Mouse (Mus musculus): Measurements from ENCODE around the gene Nop53.
A peak's percentile ranks its signal among the peaks of the same experiment; 100 is the strongest.

Gene Nop53

DNA sequence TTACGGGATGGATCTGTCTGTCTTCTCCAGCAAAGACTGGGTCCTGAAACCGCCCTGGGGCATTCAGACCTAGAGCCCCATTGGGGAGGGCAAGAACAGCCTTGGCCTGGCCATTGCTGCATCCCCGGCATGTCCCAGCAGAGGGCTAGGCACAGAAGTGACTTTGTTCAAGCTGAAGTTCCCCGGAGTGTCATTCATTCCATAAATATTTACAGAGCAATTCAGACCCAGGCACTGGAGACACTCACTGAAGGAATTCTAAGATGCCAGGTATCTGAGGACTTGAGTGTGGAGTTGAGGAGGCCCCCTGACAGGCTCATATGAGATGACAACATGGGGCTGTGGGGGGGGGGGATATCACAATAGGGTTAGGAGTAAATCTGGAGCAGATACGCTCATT, 10.3 kb upstream of the Nop53 start:
- peak in 1 of 2 experiments; percentile 1 for DNase-seq

GRCm38 (mm10) chr7:15955509-15955908, 9.6 kb upstream of the Nop53 start:
- DNase-seq = no peak

DNA sequence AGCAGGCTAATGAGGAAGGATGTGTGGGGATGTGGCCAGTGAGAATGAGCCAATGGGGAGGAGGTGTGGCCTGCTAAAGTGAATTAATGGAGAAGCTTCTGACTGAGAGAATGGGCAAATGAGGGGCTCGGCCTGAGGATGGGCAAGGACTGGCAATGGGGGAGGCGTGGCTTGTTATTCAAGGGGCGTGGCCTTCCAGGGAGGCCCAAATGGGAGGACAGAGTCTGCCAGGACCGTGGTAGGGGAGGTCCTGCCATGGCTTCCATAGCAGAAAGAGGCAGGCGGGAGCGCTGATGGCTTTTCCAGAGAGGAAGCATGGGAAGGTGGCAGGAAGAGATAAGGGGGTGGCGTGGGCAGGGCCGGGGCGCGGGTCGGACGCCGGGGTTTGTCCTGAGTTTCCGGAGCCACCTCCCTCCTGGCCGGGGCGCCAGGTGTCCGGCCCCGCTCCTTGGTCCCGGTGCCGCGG, 9.1 kb upstream of the Nop53 start:
- peak in 1 of 2 experiments; percentile 43 for DNase-seq

- peak in 1 of 2 experiments; percentile 2 for DNase-seq
Measured at GRCm38 (mm10) chr7:15954436-15954835, 8.6 kb upstream of the Nop53 start.

- peak in 1 of 2 experiments; percentile 3 for DNase-seq
Measured at GRCm38 (mm10) chr7:15953307-15954074, 7.6 kb upstream of the Nop53 start.

DNA sequence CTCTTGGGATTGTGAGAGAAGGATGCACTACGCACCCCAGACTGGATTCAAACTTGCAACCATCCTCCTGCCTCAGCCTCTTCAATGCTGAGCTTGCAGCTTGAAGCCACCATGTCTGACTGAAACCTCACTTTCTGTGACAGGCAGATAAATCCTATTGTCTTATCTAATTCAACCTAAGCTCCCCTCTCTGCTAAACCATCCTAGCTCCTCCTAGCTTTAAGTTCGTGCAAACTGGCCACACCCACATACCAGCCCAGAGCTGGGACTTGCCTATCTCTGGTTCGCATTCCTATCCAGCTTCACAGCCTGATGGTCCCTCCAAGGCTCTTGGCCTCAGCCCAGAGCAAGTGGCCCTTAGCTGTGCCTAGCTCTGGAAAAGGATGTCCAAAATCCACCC, 6.5 kb upstream of the Nop53 start:
- no peak for DNase-seq

DNA sequence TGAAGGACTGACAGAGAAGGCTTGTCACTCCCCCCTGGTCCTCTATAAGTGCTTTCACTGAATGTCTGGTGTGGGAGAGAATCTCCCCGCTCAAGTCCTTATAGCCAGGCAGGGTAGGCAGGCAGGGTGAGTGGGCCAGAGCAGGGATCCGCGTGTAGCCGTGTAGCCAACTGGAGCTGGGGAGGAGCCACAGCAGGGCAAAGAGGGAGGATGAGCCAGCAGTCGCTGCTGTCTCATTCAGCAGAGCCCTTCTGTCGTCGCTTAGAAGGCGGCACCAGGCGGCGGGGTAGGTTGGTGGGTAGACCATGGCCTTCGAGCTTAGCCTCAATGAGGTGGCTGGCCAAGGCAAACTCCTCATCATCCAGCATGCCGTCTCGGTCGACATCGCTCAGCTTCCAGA, 4.1 kb upstream of the Nop53 start:
- DNase-seq = no peak

DNA sequence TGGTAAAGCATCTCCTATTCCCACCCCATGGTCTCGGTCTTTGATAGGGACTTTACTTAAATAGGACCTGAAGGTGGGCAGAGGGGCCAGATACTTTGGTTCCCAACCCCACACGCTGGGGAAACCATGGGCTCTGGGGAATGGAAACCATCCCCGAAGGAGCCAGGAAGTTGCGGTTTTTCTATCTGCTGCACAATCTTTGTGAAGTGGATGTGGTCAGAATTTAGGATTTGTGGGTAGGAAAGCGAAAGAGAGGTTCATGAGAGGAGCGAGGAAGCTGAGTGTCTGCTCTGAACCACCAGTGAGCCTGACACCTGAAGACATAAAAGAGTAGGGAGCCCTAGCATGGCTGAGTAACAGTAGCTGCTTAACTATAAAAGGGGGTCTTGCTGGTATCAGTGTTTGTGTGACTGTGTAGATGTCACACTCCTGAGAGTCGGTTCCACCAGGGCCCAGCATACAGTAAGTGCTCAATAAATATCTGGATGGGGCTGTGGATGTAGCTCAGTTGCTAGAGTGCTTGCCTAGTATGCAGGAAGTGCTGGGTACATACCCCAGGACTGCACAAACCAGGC, 3.4 kb upstream of the Nop53 start:
- no peak for DNase-seq

DNA sequence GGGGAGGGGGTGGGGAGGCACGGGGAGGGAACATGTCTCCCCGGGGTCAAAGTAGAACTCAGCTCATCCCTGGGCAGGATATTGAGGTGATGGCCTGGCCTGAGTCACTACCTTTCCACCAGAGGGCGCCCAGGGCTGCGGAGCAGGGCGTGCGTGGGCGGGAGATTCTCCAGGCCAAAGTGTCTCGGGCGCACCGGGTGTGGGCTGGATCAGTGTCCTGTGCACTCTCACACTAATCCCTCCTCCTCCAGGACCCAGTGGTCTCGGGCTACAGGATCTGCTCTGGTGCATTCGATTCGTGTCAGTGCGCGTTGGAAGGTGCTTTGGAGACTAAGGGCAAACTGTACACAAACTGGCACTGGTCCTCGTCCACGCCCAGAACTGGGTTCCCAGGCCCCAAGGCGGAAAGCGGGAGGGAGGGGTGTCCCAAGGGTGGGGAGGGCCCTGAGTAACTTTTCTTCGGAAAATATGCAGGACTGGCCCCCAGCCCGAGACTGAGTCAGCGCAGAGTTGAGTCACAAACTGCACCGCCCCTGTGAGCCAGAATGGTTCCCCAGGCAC, 2.6 kb upstream of the Nop53 start:
- DNase-seq = peak; percentile 87 to 88

- DNase-seq = no peak
Measured at GRCm38 (mm10) chr7:15947653-15948260, 1.9 kb upstream of the Nop53 start.

GRCm38 (mm10) chr7:15945211-15945610, 663 bp downstream of the Nop53 start:
- peak; percentile 41 to 44 for DNase-seq

GRCm38 (mm10) chr7:15944311-15944710, 1.6 kb downstream of the Nop53 start:
- DNase-seq = no peak

- DNase-seq = no peak
Measured at GRCm38 (mm10) chr7:15938621-15939020, 7.3 kb downstream of the Nop53 start.

DNA sequence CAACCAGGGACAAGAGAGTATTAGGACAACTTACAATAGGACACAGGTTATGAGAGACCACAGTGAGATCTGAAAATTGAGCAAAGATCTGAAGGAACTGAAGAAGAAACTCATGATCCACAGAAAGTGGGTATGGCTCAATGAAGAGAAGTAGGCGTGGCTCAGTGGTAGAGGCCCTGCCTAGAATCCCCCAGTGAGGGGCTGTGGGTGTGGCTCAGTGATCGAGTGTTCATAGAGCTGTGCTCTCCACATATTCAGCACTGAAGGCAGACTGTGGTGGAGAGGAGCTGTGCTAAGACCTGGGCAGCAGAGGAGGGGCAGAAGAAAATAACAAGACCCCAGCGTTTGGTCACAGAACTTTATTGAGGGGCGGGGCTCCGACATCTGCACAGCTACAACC, 8.4 kb downstream of the Nop53 start:
- DNase-seq = no peak

- no peak for DNase-seq
Measured at GRCm38 (mm10) chr7:15933437-15934359, 12.2 kb downstream of the Nop53 start.

GRCm38 (mm10) chr7:15931635-15932034, 14.2 kb downstream of the Nop53 start:
- DNase-seq = no peak

- DNase-seq = no peak
Measured at GRCm38 (mm10) chr7:15930543-15930942, 15.3 kb downstream of the Nop53 start.

DNA sequence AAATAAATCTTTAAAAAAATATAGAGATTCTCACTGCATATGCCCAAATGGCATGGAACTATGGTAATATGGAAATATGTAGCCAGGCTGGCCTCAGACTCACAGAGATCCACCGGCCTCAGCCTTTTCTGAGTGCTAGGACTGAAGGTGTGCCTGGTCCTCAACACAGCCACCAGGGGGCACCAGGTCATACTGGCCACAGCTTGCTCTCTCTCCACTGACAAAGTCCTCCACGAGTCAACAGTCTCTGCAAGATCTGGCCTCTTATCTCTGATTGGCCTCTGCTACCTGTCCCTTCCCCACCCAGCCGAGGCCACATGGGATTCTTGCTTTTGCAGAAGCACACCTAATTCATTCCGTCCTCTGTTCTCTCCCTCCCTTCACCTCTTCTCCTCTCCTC, 16.0 kb downstream of the Nop53 start:
- peak; percentile 69 to 72 for DNase-seq

DNA sequence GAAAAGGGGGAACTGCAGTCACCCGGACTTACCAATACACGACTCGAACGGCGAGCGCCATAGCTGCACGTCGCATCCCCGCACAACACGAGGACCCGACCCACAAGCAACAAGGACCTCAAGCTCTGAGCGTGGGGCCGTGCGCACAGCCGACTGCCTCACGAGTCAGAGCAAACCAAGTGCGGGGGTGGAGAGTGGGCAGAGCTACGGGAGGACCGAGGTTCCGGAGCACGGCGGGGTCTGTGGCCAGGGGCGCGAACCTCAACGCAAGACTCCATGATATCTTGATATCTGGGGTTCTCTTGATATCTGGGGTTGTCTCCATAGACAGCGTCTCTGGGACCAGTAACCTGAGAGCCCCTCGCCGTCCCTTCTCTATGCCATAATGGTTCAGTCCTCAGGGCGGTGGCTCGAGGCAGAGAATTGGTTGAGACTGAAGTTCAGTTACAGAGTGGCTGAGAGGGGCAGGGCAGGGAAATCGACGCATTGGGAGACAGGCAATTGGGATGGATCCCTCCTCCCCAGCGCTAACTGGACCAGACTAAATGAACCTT, 23.6 kb downstream of the Nop53 start, which contains the start of gene Selenow:
TSS of gene Selenow (minus strand) at position 183 of the 554 bp plus-strand sequence.
- DNase-seq = peak; percentile 95 to 96

- no peak for DNase-seq
Measured at GRCm38 (mm10) chr7:15921796-15922195, 24.1 kb downstream of the Nop53 start.

DNA sequence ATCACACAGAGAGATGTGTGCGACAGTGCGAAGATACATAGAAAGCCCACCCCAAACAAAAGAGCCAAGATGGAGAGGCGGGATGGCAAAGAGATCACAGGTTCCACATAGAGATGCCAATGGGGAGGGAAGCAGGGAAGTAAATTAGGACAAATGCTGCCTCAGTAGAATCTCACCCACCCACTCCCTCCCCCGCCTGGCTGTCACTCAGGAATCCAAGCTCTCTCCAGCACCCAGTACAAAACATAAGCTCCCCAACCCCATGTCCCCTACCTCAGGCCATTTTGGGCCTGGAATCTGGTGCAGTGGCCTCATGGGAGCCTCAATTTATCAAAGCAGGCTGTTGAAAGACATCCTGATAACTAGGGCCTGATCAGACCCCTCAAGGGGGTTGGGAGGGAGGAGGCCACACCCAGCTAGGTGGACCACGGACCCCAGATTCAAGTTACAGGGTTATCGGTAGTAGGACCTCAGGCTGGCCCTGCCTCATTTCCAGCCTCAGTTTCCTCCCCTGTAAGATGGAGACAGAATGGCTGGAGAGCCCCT, 25.2 kb downstream of the Nop53 start:
- DNase-seq = no peak

GRCm38 (mm10) chr7:15919947-15920346, 25.9 kb downstream of the Nop53 start:
- no peak for DNase-seq
